Mouse (Mus musculus): ENCODE results near the gene Sgpl1. TPM values are rescaled to one million over a fixed set of nuclear protein-coding genes. Genes with fewer than 3 reads are reported as not detected.

The Sgpl1 gene
- total RNA-seq, 2 experiments from 2014 or later = 5.7 to 6.7 TPM

Small RNAs within 50 kb of the gene (microRNA-seq; reads per million reads assigned to microRNA genes)
- gene Gm44308 = 0 reads per million in 2 experiments

Other genes starting within 250 kb of the Sgpl1 start
- gene Pcbd1, start 58.4 kb downstream of the Sgpl1 start, total RNA-seq (2021) = under 1 TPM; 0.79 to 0.82 TPM
- 1 to 10 TPM in 1 of 2 experiments, not detected in 1; 1.7 TPM for gene Tbata, start 24.3 kb upstream of the Sgpl1 start, total RNA-seq (2021)
- 1 to 10 TPM; 1.1 TPM for gene Adamts14, start 125.7 kb upstream of the Sgpl1 start, total RNA-seq (2021)
- gene Prf1, start 150.1 kb upstream of the Sgpl1 start, total RNA-seq (2021) = not detected
- gene Pald1, start 235.8 kb upstream of the Sgpl1 start, total RNA-seq (2021) = 1 to 10 TPM; 4.4 to 4.5 TPM

Data from gastrocnemius, postnatal 36 days (tissue).